Mouse (Mus musculus) lung, embryonic 15.5 days (tissue): Measurements from ENCODE around the gene Wdr20. TPM values are rescaled to one million over a fixed set of nuclear protein-coding genes. Genes with fewer than 3 reads are reported as not detected.
"Not testable (repeated sequence)": the region's sequence is repeated elsewhere in the genome, so short reads cannot be mapped to it uniquely, and the experiment has no call there.

Source experiments
- ATAC-seq: fragments of 200-750 bp; cut with Nextera tagmentation; 2 replicates; pipeline ENCODE4 v1.8.0; 2017; ENCODE audit warnings: moderate number of reproducible peaks, borderline replicate concordance; ENCODE audit not compliant: low FRiP score, low TSS enrichment; ENCODE audit errors: extremely low read depth
- H3K27ac ChIP-seq: fragments of 300-500 bp; sonication (generic); 2 replicates; pipeline ENCODE4 v1.5.1; 2015; ENCODE audit warnings: moderate library complexity, mild to moderate bottlenecking, inconsistent platforms
- H3K27me3 ChIP-seq: fragments of 300-500 bp; sonication (generic); 2 replicates; pipeline ENCODE4 v1.6.1; 2015; ENCODE audit warnings: inconsistent platforms
- H3K36me3 ChIP-seq: fragments of 300-500 bp; sonication (generic); 2 replicates; pipeline ENCODE4 v1.6.1; 2015; ENCODE audit warnings: inconsistent platforms
- H3K4me1 ChIP-seq: fragments of 300-500 bp; sonication (generic); 2 replicates; pipeline ENCODE4 v1.6.1; 2015; ENCODE audit warnings: inconsistent platforms
- H3K4me2 ChIP-seq: fragments of 300-500 bp; sonication (generic); 2 replicates; pipeline ENCODE4 v1.6.1; 2015; ENCODE audit warnings: inconsistent platforms, mild to moderate bottlenecking, moderate library complexity
- H3K4me3 ChIP-seq: fragments of 300-500 bp; sonication (generic); 2 replicates; pipeline ENCODE4 v1.5.1; 2015; ENCODE audit warnings: mild to moderate bottlenecking, inconsistent platforms
- H3K9ac ChIP-seq: fragments of 300-500 bp; sonication (generic); 2 replicates; pipeline ENCODE4 v1.6.1; 2015; ENCODE audit warnings: inconsistent platforms
- H3K9me3 ChIP-seq: fragments of 300-500 bp; sonication (generic); 2 replicates; pipeline ENCODE4 v1.6.1; 2016; ENCODE audit warnings: inconsistent platforms
- WGBS: fragments of 180-500 bp; shearing (Covaris S2); methylation state at CpG from one replicate; pipeline ENCODE4 v1.1.7; 2015; 5-methylcytosine and 5-hydroxymethylcytosine counted together
- polyA plus RNA-seq: library from polyadenylated mRNA; unstranded; fragments of >200 nt; fragmentation: Nextera tagmentation; extraction: Ambion mirVana; gene quantifications from 2 replicates; pipeline ENCODE4 v1.2.1, GENCODE M21; 2015

Wdr20 gene
- polyA plus RNA-seq, 1 experiment from 2014 or later, result 23.5 TPM

DNA sequence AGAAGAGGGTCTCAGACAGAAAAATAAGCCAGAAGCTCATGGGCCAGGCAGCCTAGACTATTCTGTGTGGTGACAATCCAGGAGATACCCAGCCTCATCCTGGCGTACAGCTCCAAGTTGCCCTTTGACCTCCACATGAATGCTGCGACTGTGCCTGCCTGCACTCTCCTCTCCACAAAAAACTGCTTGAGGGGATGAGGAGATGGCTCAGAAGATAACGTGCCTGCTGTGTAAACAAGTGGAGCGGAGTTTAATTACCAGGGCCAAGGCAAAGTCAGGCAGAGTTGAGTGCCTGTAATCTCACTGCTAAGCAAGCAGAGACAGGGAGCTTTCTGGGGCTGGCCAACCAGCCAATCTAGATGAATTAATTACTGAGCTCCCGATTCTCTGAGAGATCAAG, 21.7 kb upstream of the Wdr20 start:
- no peak overlapping the region for H3K4me2 ChIP-seq
- no peaks in the 10 kb centered on the region for H3K36me3 ChIP-seq
- H3K9me3 ChIP-seq, result no peaks in the 10 kb centered on the region
- no peak overlapping the region for H3K27ac ChIP-seq
- WGBS, result 11% methylated on average over 5 of the region's 5 CpGs
- H3K27me3 ChIP-seq, result no peaks in the 10 kb centered on the region
- no peak overlapping the region for H3K4me3 ChIP-seq
- no peak overlapping the region for H3K9ac ChIP-seq
- ATAC-seq, result no peak
- H3K4me1 ChIP-seq, result no peaks in the 10 kb centered on the region

DNA sequence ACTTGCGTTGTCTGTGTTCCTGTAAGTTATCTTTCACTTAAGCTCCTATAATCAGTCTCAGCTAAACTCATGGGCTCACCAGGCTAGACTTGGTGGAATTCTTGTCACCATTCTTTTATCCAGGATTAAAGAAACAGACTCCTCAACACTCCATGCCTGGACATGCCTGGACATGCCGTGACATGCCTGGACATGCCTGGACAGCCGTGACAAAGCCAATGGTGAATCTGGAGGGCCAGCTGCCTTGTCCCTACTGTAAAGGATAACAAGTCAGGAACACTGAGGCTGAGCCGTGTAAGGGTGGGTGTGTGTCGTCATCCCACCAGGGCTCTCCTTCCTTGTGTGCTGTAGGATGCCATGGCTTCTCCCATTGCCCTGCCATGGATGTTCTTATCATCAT, 12.7 kb upstream of the Wdr20 start:
- Histone ChIP-seq H3K9me3 (no peaks in the 10 kb centered on the region), H3K27me3 (no peaks in the 10 kb centered on the region), H3K9ac (no peak overlapping the region), H3K27ac (no peak overlapping the region), H3K36me3 (no peaks in the 10 kb centered on the region), H3K4me1 (no peaks in the 10 kb centered on the region), H3K4me3 (no peak overlapping the region), H3K4me2 (no peak overlapping the region)
- ATAC-seq, result no peak
- WGBS, result 91% methylated on average over 5 of the region's 5 CpGs

DNA sequence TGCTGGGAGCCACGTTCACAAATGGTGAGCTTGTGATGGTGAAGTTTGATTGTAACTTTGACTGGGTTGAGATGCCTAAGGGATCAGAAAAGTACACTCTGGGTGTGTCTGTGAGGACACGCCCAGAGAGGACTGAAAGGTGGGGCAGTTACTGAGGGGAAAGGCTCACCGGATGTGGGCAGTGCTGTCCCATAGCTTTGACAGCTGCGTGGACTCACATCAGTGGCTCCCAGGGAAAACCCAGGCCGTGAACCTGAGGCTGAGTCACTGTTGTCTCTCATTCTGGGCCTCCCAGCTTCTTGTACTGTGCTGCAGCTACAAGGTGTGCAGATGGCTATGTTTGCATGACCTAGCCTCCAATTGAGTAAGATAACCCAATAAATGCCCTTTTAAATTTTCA, 12.3 kb upstream of the Wdr20 start:
- H3K27me3 ChIP-seq, result no peaks in the 10 kb centered on the region
- H3K9me3 ChIP-seq, result no peaks in the 10 kb centered on the region
- H3K4me2 ChIP-seq, result no peak overlapping the region
- no peak overlapping the region for H3K27ac ChIP-seq
- H3K4me3 ChIP-seq, result no peak overlapping the region
- no peak overlapping the region for H3K9ac ChIP-seq
- 71% methylated on average over 5 of the region's 5 CpGs for WGBS
- ATAC-seq, result no peak
- H3K4me1 ChIP-seq, result no peaks in the 10 kb centered on the region
- no peaks in the 10 kb centered on the region for H3K36me3 ChIP-seq

DNA sequence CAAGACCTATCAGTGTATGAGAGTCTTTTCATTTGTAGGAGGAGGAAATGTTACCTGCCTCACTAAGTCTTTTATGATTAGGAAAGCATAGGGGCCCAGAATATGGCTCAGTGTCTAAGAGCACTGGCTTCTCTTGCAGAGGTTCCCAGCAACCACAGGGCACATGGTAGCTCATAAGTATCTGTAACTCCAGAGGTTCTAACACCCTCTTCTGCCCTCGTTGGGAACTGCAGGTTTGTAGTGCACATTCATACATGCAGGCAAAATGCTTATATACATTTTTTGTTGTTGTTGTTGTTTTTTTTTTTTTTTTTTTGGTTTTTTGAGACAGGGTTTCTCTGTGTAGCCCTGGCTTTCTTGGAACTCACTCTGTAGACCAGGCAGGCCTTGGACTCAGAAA, 11.3 kb upstream of the Wdr20 start:
- Histone ChIP-seq H3K9me3 (no peaks in the 10 kb centered on the region), H3K9ac (no peak overlapping the region), H3K4me1 (no peaks in the 10 kb centered on the region), H3K27me3 (no peaks in the 10 kb centered on the region), H3K36me3 (no peaks in the 10 kb centered on the region), H3K4me3 (no peak overlapping the region), H3K27ac (no peak overlapping the region), H3K4me2 (no peak overlapping the region)
- 34% methylated on average over 1 of the region's 1 CpGs for WGBS
- ATAC-seq, result no peak

DNA sequence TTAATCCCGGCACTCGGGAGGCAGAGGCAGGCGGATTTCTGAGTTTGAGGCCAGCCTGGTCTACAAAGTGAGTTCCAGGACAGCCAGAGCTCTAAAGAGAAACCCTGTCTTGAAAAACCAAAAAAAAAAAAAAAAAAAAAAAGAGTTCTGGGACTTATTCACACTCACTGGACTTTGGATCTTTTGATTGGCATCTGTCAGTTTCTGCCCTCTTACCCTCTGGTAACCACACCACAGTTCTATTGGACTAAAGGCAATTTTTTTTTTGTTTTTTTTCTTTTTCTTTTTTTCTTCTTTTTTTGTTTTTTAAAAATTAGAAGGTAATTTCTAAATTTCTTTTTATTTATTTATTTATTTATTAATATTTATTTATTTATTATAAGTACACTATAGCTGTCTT, 4.5 kb upstream of the Wdr20 start:
- WGBS, result 94% methylated on average over 3 of the region's 3 CpGs

DNA sequence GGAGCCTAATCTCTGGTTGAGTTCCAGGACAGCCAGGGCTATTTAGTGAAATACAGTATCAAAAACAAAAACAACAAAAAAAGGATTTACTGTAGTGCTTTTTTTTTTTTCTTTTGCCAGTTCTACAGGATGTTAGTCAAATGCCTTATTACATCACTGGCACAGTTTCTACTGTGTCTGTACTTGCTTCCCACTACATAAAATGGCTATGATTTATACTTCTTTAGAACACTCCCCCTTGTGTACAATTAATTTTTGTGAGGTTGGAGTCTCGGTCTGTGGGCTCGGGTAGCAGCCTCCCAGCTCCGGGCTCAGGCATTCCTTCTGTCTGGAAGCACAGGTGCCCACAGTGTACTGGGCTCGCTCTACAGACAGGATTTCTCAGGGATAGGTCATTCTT, 1.1 kb upstream of the Wdr20 start:
- peaks cover 19% of the 10 kb centered on the region for H3K4me1 ChIP-seq
- ATAC-seq, result no peak
- 9% methylated on average over 4 of the region's 4 CpGs for WGBS

More for the DNA sequence above, 4.5 kb upstream of the Wdr20 start:
- not testable (repeated sequence) for H3K36me3 ChIP-seq, ATAC-seq, H3K4me1 ChIP-seq, H3K4me3 ChIP-seq, H3K9ac ChIP-seq, H3K9me3 ChIP-seq, H3K4me2 ChIP-seq, H3K27ac ChIP-seq
- peaks cover 11% of the 10 kb centered on the region; the same call in 1 of the 2 replicates for H3K27me3 ChIP-seq

DNA sequence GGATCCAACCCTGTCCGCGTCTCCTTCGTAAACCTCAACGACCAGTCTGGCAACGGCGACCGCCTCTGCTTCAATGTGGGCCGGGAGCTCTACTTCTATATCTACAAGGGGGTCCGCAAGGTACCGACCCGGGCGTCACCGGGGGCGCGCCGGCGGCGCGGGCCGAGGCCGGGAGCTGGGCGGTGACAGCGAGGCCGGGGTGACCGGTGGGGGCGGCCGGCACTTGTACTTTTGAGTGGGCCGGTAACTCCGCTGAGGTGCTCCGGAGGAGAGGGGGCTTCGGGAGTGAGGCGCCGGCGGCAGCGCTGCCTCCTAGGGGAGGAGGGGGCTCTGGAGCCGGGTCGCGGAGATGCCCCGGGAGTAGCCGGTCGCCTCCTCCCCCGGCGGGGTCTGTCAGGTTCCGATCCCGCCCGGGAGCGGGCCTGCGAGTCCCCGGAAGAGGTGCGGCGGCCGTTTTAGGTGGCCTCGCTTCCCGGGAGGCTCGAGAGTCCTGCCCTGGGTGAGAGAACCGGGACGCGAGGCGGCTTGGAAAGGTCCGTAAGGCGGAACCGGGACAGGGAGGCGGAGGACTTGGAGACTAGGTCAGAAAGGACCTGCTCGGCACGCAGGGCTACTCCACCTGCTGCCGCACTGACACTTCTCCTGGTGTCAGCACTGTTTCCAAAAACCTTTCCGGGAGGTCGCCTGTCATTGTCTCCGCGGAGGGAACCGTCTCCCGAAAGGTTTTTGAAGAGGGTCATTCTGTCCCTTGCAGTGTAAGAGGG, 596 bp downstream of the Wdr20 start:
- peak; percentile 64 for ATAC-seq
- peaks cover 19% of the 10 kb centered on the region for H3K4me1 ChIP-seq
- WGBS, result under 1% methylated on average over 72 of the region's 72 CpGs

More for the DNA sequence above, 1.1 kb upstream of the Wdr20 start:
- no peaks in the 10 kb centered on the region for H3K9me3 ChIP-seq
- no peak overlapping the region for H3K27ac ChIP-seq
- peaks cover 11% of the 10 kb centered on the region; the same call in 1 of the 2 replicates for H3K27me3 ChIP-seq
- H3K4me2 ChIP-seq, result peak overlapping the region; percentile 75
- H3K4me3 ChIP-seq, result peak overlapping the region; percentile 94
- no peaks in the 10 kb centered on the region for H3K36me3 ChIP-seq
- peak overlapping the region; percentile 54; the same call in 1 of the 2 replicates for H3K9ac ChIP-seq

DNA sequence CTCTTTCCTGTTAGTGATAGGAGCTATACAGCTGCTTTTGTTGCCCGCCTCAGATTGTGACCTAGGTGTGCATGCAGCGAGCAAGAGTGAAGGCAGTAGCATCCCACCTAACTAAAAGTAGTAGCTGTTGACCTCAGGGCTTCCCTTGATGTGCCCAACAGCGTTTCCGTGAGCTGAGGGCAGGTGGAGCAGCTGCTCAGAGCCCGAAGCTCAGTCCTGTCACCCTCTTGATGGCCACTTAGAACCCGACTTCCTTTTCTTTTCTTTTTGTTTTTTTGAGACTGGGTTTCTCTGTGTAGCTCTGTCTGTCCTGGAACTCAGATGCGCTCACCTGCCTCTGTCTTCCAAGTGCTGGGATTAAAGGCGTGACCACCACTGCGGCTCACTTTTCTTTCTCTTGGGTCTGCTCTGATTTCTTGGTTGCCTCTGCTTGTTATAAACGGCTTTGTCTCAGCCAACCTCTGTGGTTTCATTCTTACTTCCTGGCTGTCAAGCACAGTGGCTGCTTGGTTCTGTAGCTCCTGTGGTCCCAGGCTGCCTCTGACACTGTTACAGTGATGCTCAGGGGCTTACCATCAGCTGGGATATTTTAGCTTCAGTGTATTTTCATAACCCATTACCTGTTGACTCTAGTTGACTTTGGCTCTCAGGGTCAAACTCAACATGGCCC, 13.2 kb downstream of the Wdr20 start:
- H3K4me2 ChIP-seq, result no peak overlapping the region
- H3K4me1 ChIP-seq, result no peaks in the 10 kb centered on the region
- H3K36me3 ChIP-seq, result peaks cover 13% of the 10 kb centered on the region; the same call in 1 of the 2 replicates
- H3K4me3 ChIP-seq, result no peak overlapping the region
- no peak overlapping the region for H3K9ac ChIP-seq
- H3K27me3 ChIP-seq, result no peaks in the 10 kb centered on the region
- no peaks in the 10 kb centered on the region for H3K9me3 ChIP-seq
- no peak for ATAC-seq
- 76% methylated on average over 10 of the region's 10 CpGs for WGBS
- H3K27ac ChIP-seq, result no peak overlapping the region

More for the DNA sequence above, 596 bp downstream of the Wdr20 start:
- H3K36me3 ChIP-seq, result peaks cover 9% of the 10 kb centered on the region; the same call in 1 of the 2 replicates
- no peaks in the 10 kb centered on the region for H3K9me3 ChIP-seq
- H3K27ac ChIP-seq, result peak overlapping the region; percentile 86
- H3K4me3 ChIP-seq, result peak overlapping the region; percentile 94
- peak overlapping the region; percentile 95 for H3K9ac ChIP-seq
- H3K27me3 ChIP-seq, result peaks cover 11% of the 10 kb centered on the region; the same call in 1 of the 2 replicates
- peak overlapping the region; percentile 75 for H3K4me2 ChIP-seq

DNA sequence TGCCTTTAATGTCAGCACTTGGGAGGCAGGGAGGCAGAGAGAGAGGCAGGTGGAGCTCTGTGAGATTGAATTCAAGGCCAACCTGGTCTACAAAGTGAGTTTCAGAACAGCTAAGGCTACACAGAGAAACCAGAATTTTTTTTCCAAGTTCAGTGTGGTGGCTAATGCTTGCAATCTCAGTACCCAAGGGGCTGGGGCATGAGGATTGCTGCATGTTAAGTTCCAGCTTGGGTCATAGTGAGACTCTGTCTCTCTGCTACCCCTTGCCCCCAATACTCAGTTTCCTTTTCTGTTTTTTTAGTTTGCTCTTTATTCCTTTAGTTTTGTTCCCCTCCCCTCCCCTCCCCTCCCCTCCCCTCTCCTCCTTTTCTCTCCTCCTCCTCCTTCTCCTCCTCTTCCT, 15.0 kb downstream of the Wdr20 start:
- Histone ChIP-seq H3K27ac (no peak overlapping the region), H3K9me3 (no peaks in the 10 kb centered on the region), H3K4me3 (no peak overlapping the region), H3K27me3 (no peaks in the 10 kb centered on the region), H3K4me2 (no peak overlapping the region), H3K36me3 (peaks cover 13% of the 10 kb centered on the region; the same call in 1 of the 2 replicates), H3K9ac (no peak overlapping the region), H3K4me1 (no peaks in the 10 kb centered on the region)
- no peak for ATAC-seq

DNA sequence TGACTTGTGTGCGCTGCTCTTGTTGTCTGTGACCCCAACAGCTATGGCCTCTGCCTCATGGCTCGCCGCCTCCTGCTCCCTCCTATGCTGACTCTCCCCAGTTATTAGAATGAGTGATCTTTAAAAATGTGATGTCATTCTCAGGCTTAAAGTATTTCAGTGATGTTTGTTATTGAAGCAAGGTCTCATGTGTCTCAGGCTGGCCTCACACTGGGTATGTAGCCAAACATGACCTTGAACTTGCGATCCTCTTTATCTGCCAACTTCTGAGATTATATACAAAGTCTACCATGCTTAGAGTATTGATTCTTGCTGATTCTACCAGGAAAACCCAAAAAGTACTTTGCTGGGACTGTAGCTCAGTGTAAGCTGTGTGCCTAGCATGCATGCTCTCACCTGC, 16.2 kb downstream of the Wdr20 start:
- no peak for ATAC-seq
- H3K9ac ChIP-seq, result no peak overlapping the region
- no peak overlapping the region for H3K27ac ChIP-seq
- H3K27me3 ChIP-seq, result no peaks in the 10 kb centered on the region
- 98% methylated on average over 4 of the region's 4 CpGs for WGBS
- H3K36me3 ChIP-seq, result peaks cover 13% of the 10 kb centered on the region; the same call in 1 of the 2 replicates
- no peaks in the 10 kb centered on the region for H3K9me3 ChIP-seq
- no peak overlapping the region for H3K4me3 ChIP-seq
- no peaks in the 10 kb centered on the region for H3K4me1 ChIP-seq
- no peak overlapping the region for H3K4me2 ChIP-seq

DNA sequence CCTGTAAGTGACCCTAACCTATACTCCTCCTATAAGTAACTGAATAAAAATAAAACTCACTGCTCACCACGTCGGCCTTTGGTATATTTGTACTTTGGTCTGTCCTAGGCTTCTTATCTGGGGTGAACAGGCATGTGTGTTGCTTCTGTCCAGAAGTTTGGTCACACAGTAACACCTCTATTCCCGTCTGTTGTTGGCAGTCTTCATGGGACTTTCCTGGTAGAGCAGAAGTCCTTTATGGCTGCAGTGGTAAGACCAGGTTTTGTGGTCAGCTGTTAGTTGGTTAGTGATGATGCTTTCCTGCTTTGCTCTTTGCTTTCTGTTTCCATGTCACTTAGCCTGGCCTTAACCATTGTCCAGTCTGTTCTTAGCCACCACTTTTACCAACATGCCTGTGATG, 19.4 kb downstream of the Wdr20 start:
- peaks cover 13% of the 10 kb centered on the region; the same call in 1 of the 2 replicates for H3K36me3 ChIP-seq
- WGBS, result 75% methylated on average over 3 of the region's 3 CpGs
- H3K4me1 ChIP-seq, result no peaks in the 10 kb centered on the region
- H3K27me3 ChIP-seq, result no peaks in the 10 kb centered on the region
- H3K4me3 ChIP-seq, result no peak overlapping the region
- H3K9ac ChIP-seq, result no peak overlapping the region
- ATAC-seq, result no peak
- no peak overlapping the region for H3K4me2 ChIP-seq
- no peak overlapping the region for H3K27ac ChIP-seq
- no peaks in the 10 kb centered on the region for H3K9me3 ChIP-seq

DNA sequence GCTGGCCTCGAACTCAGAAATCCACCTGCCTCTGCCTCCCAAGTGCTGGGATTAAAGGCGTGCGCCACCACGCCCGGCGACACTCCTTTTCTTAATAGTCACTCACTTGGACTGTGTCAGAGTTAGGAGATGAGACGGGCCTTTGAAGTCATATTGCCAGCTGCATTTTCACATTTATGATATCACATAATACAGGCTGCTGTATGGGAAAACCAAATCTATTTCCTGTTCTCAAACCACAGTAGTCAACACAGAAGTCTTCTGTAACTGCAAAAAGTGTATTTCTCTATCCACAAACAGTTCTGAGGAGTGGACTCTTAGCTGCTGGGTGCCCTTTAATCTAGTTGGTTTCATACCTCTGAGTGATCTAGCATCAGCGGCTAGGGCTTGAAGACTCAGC, 21.2 kb downstream of the Wdr20 start:
- Histone ChIP-seq H3K27ac (no peak overlapping the region), H3K27me3 (no peaks in the 10 kb centered on the region), H3K4me3 (no peak overlapping the region), H3K4me1 (no peaks in the 10 kb centered on the region), H3K36me3 (peaks cover 8% of the 10 kb centered on the region; the same call in 1 of the 2 replicates), H3K9ac (no peak overlapping the region), H3K9me3 (no peaks in the 10 kb centered on the region), H3K4me2 (no peak overlapping the region)
- 91% methylated on average over 8 of the region's 8 CpGs for WGBS
- no peak for ATAC-seq
